Mouse (Mus musculus): Measurements from ENCODE around the gene 1700088E04Rik. TPM values are rescaled to one million over a fixed set of nuclear protein-coding genes. Genes with fewer than 3 reads are reported as not detected.

Gene 1700088E04Rik
- polyA plus RNA-seq, 1 experiment, result 1.6 TPM

GRCm38 (mm10) chr15:79134496-79135270 lies 6.4 kb downstream of the 1700088E04Rik start:
- no peak for DNase-seq (ENCODE audit: low read depth, low spot score)
- 76% methylated on average over 9 of the region's 9 CpGs for WGBS

GRCm38 (mm10) chr15:79133191-79133661 lies 7.8 kb downstream of the 1700088E04Rik start:
- WGBS, result 83% methylated on average over 6 of the region's 6 CpGs
- no peak for DNase-seq (ENCODE audit: low read depth, low spot score)

- no peak for DNase-seq (ENCODE audit: low read depth, low spot score)
These were observed 9.6 kb downstream of the 1700088E04Rik start for GRCm38 (mm10) chr15:79131442-79131841.

GRCm38 (mm10) chr15:79130782-79131181 lies 10.3 kb downstream of the 1700088E04Rik start:
- 76% methylated on average over 10 of the region's 10 CpGs for WGBS
- no peak for DNase-seq (ENCODE audit: low read depth, low spot score)

More at GRCm38 (mm10) chr15:79131442-79131841, 9.6 kb downstream of the 1700088E04Rik start:
- WGBS, result 44% methylated on average over 7 of the region's 7 CpGs

GRCm38 (mm10) chr15:79129311-79129710 lies 11.7 kb downstream of the 1700088E04Rik start:
- WGBS, result 59% methylated on average over 7 of the region's 7 CpGs
- no peak for DNase-seq (ENCODE audit: low read depth, low spot score)

- WGBS, result 97% methylated on average over 5 of the region's 5 CpGs
- DNase-seq (ENCODE audit: low read depth, low spot score), result no peak
These were observed 12.8 kb downstream of the 1700088E04Rik start for GRCm38 (mm10) chr15:79128208-79128607.

GRCm38 (mm10) chr15:79127101-79127500 lies 14.0 kb downstream of the 1700088E04Rik start:
- no peak for DNase-seq (ENCODE audit: low read depth, low spot score)
- 94% methylated on average over 12 of the region's 12 CpGs for WGBS

- WGBS, result 72% methylated on average over 13 of the region's 13 CpGs
These were observed 14.7 kb downstream of the 1700088E04Rik start for GRCm38 (mm10) chr15:79126217-79126932.

GRCm38 (mm10) chr15:79124331-79124875 lies 16.6 kb downstream of the 1700088E04Rik start:
- no peak for DNase-seq (ENCODE audit: low read depth, low spot score)
- WGBS, result 83% methylated on average over 10 of the region's 10 CpGs

More at GRCm38 (mm10) chr15:79126217-79126932, 14.7 kb downstream of the 1700088E04Rik start:
- no peak for DNase-seq (ENCODE audit: low read depth, low spot score)

- 87% methylated on average over 6 of the region's 6 CpGs for WGBS
- DNase-seq (ENCODE audit: low read depth, low spot score), result no peak
These were observed 17.3 kb downstream of the 1700088E04Rik start for GRCm38 (mm10) chr15:79123751-79124150.

GRCm38 (mm10) chr15:79122546-79122945 lies 18.5 kb downstream of the 1700088E04Rik start:
- 87% methylated on average over 13 of the region's 13 CpGs for WGBS
- no peak for DNase-seq (ENCODE audit: low read depth, low spot score)

GRCm38 (mm10) chr15:79122119-79122518 lies 18.9 kb downstream of the 1700088E04Rik start:
- WGBS, result 82% methylated on average over 4 of the region's 4 CpGs
- no peak for DNase-seq (ENCODE audit: low read depth, low spot score)

GRCm38 (mm10) chr15:79119491-79119890 lies 21.6 kb downstream of the 1700088E04Rik start:
- no peak for DNase-seq (ENCODE audit: low read depth, low spot score)
- 78% methylated on average over 9 of the region's 9 CpGs for WGBS

- WGBS, result 57% methylated on average over 5 of the region's 5 CpGs
- DNase-seq (ENCODE audit: low read depth, low spot score), result no peak
These were observed 25.8 kb downstream of the 1700088E04Rik start for GRCm38 (mm10) chr15:79115276-79115675.

- DNase-seq (ENCODE audit: low read depth, low spot score), result no peak
- 52% methylated on average over 4 of the region's 4 CpGs for WGBS
These were observed 29.3 kb downstream of the 1700088E04Rik start for GRCm38 (mm10) chr15:79111774-79112173.

- 90% methylated on average over 2 of the region's 2 CpGs for WGBS
These were observed 30.5 kb downstream of the 1700088E04Rik start for GRCm38 (mm10) chr15:79110528-79110927.

GRCm38 (mm10) chr15:79110031-79110430 lies 31.0 kb downstream of the 1700088E04Rik start:
- no peak for DNase-seq (ENCODE audit: low read depth, low spot score)
- WGBS, result 33% methylated on average over 9 of the region's 9 CpGs

More at GRCm38 (mm10) chr15:79110528-79110927, 30.5 kb downstream of the 1700088E04Rik start:
- no peak for DNase-seq (ENCODE audit: low read depth, low spot score)

GRCm38 (mm10) chr15:79109321-79109934 lies 31.6 kb downstream of the 1700088E04Rik start:
- WGBS, result 2% methylated on average over 46 of the region's 46 CpGs
- DNase-seq (ENCODE audit: low read depth, low spot score), result no peak

GRCm38 (mm10) chr15:79108421-79109320 lies 32.4 kb downstream of the 1700088E04Rik start, which contains the start of gene Micall1:
Gene Micall1 (plus strand): TSS chr15:79108898.
- 1% methylated on average over 79 of the region's 85 CpGs for WGBS
- peak; percentile 47 for DNase-seq (ENCODE audit: low read depth, low spot score)
